Mouse (Mus musculus) layer of hippocampus, adult 2 months (tissue): ENCODE measurements at regions not wholly inside any gene's neighbourhood (a gene's known extent, or its start where the extent isn't known, plus 50 kb on each side); places are given as distances from the start of the nearest gene placed in this dataset.
"Not testable (repeated sequence)": the region's sequence is repeated elsewhere in the genome, so short reads cannot be mapped to it uniquely, and the experiment has no call there.

Source experiments
- DNase-seq, 2 experiments: peaks; one replicate each; pipeline ENCODE4 v3.0.0; 2022; ENCODE audit warnings: low spot score in 2 of 2
- H3K27ac ChIP-seq: fragments of 200-600 bp; 2 replicates; pipeline ENCODE4 v1.8.1; 2022
- H3K4me3 ChIP-seq: fragments of 200-600 bp; 2 replicates; pipeline ENCODE4 v1.8.1; 2022; ENCODE audit warnings: mild to moderate bottlenecking
- CTCF ChIP-seq: fragments of 200-600 bp; conservative IDR thresholded peaks from 2 replicates; pipeline ENCODE4 v1.8.1; 2022; ENCODE audit warnings: antibody characterized with exemption, mild to moderate bottlenecking, moderate library complexity

- no peak for DNase-seq
- H3K27ac ChIP-seq: no peak overlapping the region
- no peak for TF ChIP-seq CTCF
- no peak overlapping the region for H3K4me3 ChIP-seq
These were observed 137.4 kb upstream of the Cdyl start for GRCm38 (mm10) chr13:35522272-35522671.

DNA sequence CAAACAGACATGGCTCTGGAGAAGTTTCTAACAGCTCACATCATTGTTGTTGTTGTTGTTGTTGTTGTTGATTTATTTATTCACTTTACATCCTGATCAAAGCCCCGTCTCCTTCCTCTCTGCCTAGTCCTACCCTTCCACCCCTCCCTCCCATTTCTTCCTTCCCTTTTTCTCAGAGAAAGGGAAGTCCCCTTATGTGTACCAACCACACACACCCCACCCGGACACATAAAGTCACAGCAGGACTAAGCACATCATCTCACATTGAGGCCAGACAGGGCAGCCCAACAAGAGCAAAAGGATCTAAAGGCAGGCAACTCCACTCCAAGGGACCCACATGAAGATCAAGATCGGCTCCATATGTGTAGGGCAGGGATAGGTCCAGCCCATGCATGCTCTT lies 130.1 kb upstream of the Cdyl start:
- DNase-seq: no peak
- no peak overlapping the region for H3K4me3 ChIP-seq
- no peak overlapping the region for H3K27ac ChIP-seq
- no peak for TF ChIP-seq CTCF

GRCm38 (mm10) chr13:35537106-35537505 lies 122.5 kb upstream of the Cdyl start:
- Histone ChIP-seq H3K27ac (no peak overlapping the region), H3K4me3 (no peak overlapping the region)
- no peak for DNase-seq
- no peak for TF ChIP-seq CTCF

GRCm38 (mm10) chr13:35537936-35538335 lies 121.7 kb upstream of the Cdyl start:
- no peak overlapping the region for H3K4me3 ChIP-seq
- no peak overlapping the region; the same call in 1 of the 2 replicates for H3K27ac ChIP-seq
- no peak for TF ChIP-seq CTCF
- peak; percentile 30 to 32 for DNase-seq

DNA sequence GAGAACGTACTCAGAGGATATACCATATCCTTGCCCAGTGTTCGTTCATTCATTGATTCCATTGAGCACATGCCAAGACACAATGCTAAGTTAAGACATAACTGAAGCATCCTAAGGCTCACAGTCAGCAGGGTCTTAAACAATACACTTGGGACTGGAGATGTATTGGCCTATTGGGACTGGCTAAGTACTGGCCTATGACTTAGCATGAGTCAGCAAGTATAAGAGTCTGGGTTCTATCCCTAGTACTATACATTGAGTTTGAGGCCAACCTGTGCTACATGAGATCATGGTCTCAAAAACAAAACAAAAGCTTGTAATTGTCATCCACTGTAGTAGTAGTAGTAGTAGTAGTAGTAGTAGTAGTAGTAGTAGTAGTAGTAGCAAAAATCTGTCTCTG lies 119.2 kb upstream of the Cdyl start:
- no peak for DNase-seq
- no peak overlapping the region for H3K27ac ChIP-seq
- no peak for TF ChIP-seq CTCF
- H3K4me3 ChIP-seq: no peak overlapping the region

GRCm38 (mm10) chr13:35541053-35541452 lies 118.6 kb upstream of the Cdyl start:
- no peak overlapping the region for H3K27ac ChIP-seq
- TF ChIP-seq CTCF: no peak
- DNase-seq: no peak
- H3K4me3 ChIP-seq: no peak overlapping the region

DNA sequence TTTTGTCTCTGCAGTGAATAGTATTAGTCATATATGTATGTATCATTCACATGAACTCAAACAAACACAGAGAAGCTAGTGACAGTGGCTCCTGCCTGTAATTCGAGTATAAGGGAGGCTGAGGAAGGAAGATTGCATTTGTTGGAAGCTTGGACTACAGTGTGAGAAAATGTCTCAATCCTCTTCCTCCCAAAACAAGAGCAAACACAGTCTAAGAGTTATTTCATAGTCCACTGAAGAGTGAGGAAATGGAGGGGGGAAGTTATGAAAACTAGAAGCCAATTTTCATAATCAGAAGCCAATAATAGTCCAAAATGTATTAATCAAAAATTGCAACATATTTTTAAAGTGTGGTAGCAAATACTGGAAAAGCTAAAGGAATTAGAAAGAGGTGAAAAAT lies 95.6 kb upstream of the Cdyl start:
- no peak for DNase-seq
- Histone ChIP-seq H3K27ac (no peak overlapping the region), H3K4me3 (no peak overlapping the region)
- TF ChIP-seq CTCF: no peak

- H3K4me3 ChIP-seq: no peak overlapping the region
- DNase-seq: no peak
- H3K27ac ChIP-seq: no peak overlapping the region
- TF ChIP-seq CTCF: no peak
These were observed 78.0 kb upstream of the Cdyl start for GRCm38 (mm10) chr13:35581616-35582015.

GRCm38 (mm10) chr13:35598003-35598402 lies 61.6 kb upstream of the Cdyl start:
- Histone ChIP-seq H3K4me3 (no peak overlapping the region), H3K27ac (no peak overlapping the region)
- no peak for DNase-seq
- no peak for TF ChIP-seq CTCF

- no peak for TF ChIP-seq CTCF
- Histone ChIP-seq H3K4me3 (no peak overlapping the region), H3K27ac (no peak overlapping the region)
- no peak for DNase-seq
These were observed 58.0 kb upstream of the Cdyl start for GRCm38 (mm10) chr13:35601560-35602135.

- no peak for TF ChIP-seq CTCF
- Histone ChIP-seq H3K27ac (no peak overlapping the region), H3K4me3 (no peak overlapping the region)
- no peak for DNase-seq
These were observed 56.6 kb upstream of the Cdyl start for GRCm38 (mm10) chr13:35603080-35603479.

GRCm38 (mm10) chr13:35604061-35604460 lies 55.6 kb upstream of the Cdyl start:
- DNase-seq: no peak
- Histone ChIP-seq H3K27ac (no peak overlapping the region), H3K4me3 (no peak overlapping the region)
- no peak for TF ChIP-seq CTCF

DNA sequence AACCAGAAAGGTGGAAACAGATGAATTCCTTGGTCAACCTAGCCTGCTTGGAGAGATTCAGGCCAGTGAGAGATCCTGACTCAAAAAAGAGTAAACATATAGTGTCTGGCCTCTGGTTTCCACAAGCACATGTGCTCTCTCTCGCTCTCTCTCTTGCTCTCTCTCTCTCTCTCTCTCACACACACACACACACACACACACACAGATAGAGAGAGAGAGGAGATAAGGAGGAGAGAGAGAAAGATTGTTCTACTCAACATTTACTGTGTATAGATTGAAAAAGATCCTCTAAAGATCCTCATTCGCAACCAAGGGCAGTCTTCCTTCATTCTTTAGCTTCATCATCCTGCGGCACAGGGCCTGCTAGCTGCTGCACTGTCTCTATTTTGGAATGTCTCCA lies 54.9 kb upstream of the Cdyl start:
- H3K27ac ChIP-seq: no peak overlapping the region
- H3K4me3 ChIP-seq: no peak overlapping the region
- DNase-seq: no peak
- TF ChIP-seq CTCF: no peak

- not testable (repeated sequence) for H3K4me3 ChIP-seq, DNase-seq, H3K27ac ChIP-seq
These were observed 52.6 kb upstream of the Cdyl start for GRCm38 (mm10) chr13:35606857-35607561.

GRCm38 (mm10) chr13:35607710-35608109 lies 51.9 kb upstream of the Cdyl start:
- no peak for TF ChIP-seq CTCF
- H3K27ac ChIP-seq: no peak overlapping the region
- no peak overlapping the region for H3K4me3 ChIP-seq
- DNase-seq: no peak
